Mouse (Mus musculus): ENCODE data around the gene Bbx. TPM values are rescaled to one million over a fixed set of nuclear protein-coding genes. Genes with fewer than 3 reads are reported as not detected.
A peak's percentile ranks its signal among the peaks of the same experiment; 100 is the strongest.

Gene Bbx
- total and polyA plus RNA-seq, 3 experiments = 20.6 to 26.2 (median 21.6) TPM

- Histone ChIP-seq H3K36me3 (replicated peaks in 1 of 2; ENCODE audit: control insufficient read depth in 1 of 2, insufficient read depth in 1 of 2, low read length in 1 of 2) (peaks cover 0 to 10% of the 10 kb centered on the region in 2 experiments), H3K9ac (ENCODE audit: insufficient read depth, low read depth) (no peak overlapping the region), H3K4me2 (ENCODE audit: insufficient read depth, low read depth, poor library complexity, severe bottlenecking) (no peak overlapping the region), H3K79me2 (replicated peaks; ENCODE audit: control insufficient read depth, extremely low read depth, insufficient read depth, poor library complexity, severe bottlenecking) (peaks cover 24% of the 10 kb centered on the region), H3K27me3 (replicated peaks) (no peaks in the 10 kb centered on the region), H3K9me3 (replicated peaks; ENCODE audit: low read length) (no peaks in the 10 kb centered on the region), H3K4me1 (ENCODE audit: control insufficient read depth in 1 of 2, insufficient read depth in 2 of 2) (peaks cover 13 to 69% of the 10 kb centered on the region in 2 experiments), H3K4me3 (replicated peaks in 1 of 3; ENCODE audit: low read depth in 2 of 3, low read length in 2 of 3, poor library complexity in 1 of 3) (no peak overlapping the region), H3K27ac (ENCODE audit: insufficient read depth, low read depth) (no peak overlapping the region)
- dilution Hi-C loops (cut with MboI; ENCODE audit: extremely low pct_ligation_motif_present, extremely low pct_unique_long_range_greater_than_20kb, low sequenced_read_pairs) = no loop called here
- in situ Hi-C loops (cut with MboI; ENCODE audit: low pct_ligation_motif_present, low pct_unique_long_range_greater_than_20kb, low sequenced_read_pairs) = no loop called here
- peak; percentile 55 for DNase-seq (ENCODE audit: extremely low read depth)
- TF ChIP-seq CTCF (conservative IDR thresholded peaks at IDR 0.05 in 1 of 2, IDR thresholded peaks at IDR 0.05 in 1 of 2; ENCODE audit: low read depth in 2 of 2, low read length in 2 of 2) = no peak
- TF ChIP-seq ELF1 (IDR thresholded peaks at IDR 0.05; ENCODE audit: low read depth, low read length) = peak; percentile 33; the same call in 1 of the 2 replicates
Measured at GRCm38 (mm10) chr16:50360631-50361030, 71.6 kb downstream of the Bbx start.

DNA sequence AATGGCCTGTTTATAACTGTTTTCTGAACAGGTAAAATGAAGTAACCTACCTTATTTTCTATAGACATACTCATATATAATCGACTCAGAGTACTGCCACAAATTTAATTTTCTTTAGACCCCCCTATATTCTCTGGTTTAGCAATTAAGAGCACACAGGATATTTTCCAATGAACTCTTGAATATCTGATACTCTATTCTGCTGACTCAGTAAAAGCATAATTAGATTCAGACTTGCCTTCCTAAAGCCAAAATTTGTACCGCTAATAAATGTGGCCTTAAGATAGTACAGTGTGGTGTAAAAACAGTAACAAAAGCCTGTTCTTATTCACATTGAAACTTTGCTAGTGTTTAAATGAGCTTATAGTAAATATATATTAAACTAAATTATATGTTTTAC, 102.5 kb downstream of the Bbx start:
- Histone ChIP-seq H3K4me1 (ENCODE audit: control insufficient read depth in 1 of 2, insufficient read depth in 2 of 2) (peaks cover 12 to 45% of the 10 kb centered on the region in 2 experiments; a peak in 3 of 4 replicates), H3K9ac (ENCODE audit: insufficient read depth, low read depth) (no peak overlapping the region), H3K27ac (ENCODE audit: insufficient read depth, low read depth) (no peak overlapping the region), H3K36me3 (replicated peaks in 1 of 2; ENCODE audit: control insufficient read depth in 1 of 2, insufficient read depth in 1 of 2, low read length in 1 of 2) (peaks cover 8 to 30% of the 10 kb centered on the region in 2 experiments), H3K9me3 (replicated peaks; ENCODE audit: low read length) (no peaks in the 10 kb centered on the region), H3K79me2 (replicated peaks; ENCODE audit: control insufficient read depth, extremely low read depth, insufficient read depth, poor library complexity, severe bottlenecking) (peaks cover 5% of the 10 kb centered on the region), H3K4me3 (replicated peaks in 1 of 3; ENCODE audit: low read depth in 2 of 3, low read length in 2 of 3, poor library complexity in 1 of 3) (no peak overlapping the region), H3K4me2 (ENCODE audit: insufficient read depth, low read depth, poor library complexity, severe bottlenecking) (no peak overlapping the region), H3K27me3 (replicated peaks) (no peaks in the 10 kb centered on the region)
- no peak for DNase-seq (ENCODE audit: extremely low read depth)
- dilution Hi-C loops (cut with MboI; ENCODE audit: extremely low pct_ligation_motif_present, extremely low pct_unique_long_range_greater_than_20kb, low sequenced_read_pairs) = no loop called here
- in situ Hi-C loops (cut with MboI; ENCODE audit: low pct_ligation_motif_present, low pct_unique_long_range_greater_than_20kb, low sequenced_read_pairs) = loop anchor here (10.0 kb wide), 1 partner anchor 405 kb away; no protein-coding TSS in a partner anchor
- TF ChIP-seq TBP (conservative IDR thresholded peaks at IDR 0.05; ENCODE audit: low read depth, low read length) = no peak
- peak; percentile 91 for TF ChIP-seq MAFK (IDR thresholded peaks at IDR 0.05; ENCODE audit: insufficient replicate concordance, low read length)

- Histone ChIP-seq H3K4me1 (ENCODE audit: control insufficient read depth in 1 of 2, insufficient read depth in 2 of 2) (peaks cover 14 to 65% of the 10 kb centered on the region in 2 experiments), H3K4me3 (replicated peaks in 1 of 3; ENCODE audit: low read depth in 2 of 3, low read length in 2 of 3, poor library complexity in 1 of 3) (no peak overlapping the region), H3K9ac (ENCODE audit: insufficient read depth, low read depth) (no peak overlapping the region; the same call in 1 of the 2 replicates), H3K27me3 (replicated peaks) (no peaks in the 10 kb centered on the region), H3K27ac (ENCODE audit: insufficient read depth, low read depth) (no peak overlapping the region), H3K4me2 (ENCODE audit: insufficient read depth, low read depth, poor library complexity, severe bottlenecking) (peak overlapping the region; percentile 73), H3K36me3 (replicated peaks in 1 of 2; ENCODE audit: control insufficient read depth in 1 of 2, insufficient read depth in 1 of 2, low read length in 1 of 2) (peaks cover 0 to 27% of the 10 kb centered on the region in 2 experiments), H3K79me2 (replicated peaks; ENCODE audit: control insufficient read depth, extremely low read depth, insufficient read depth, poor library complexity, severe bottlenecking) (peaks cover 8% of the 10 kb centered on the region), H3K9me3 (replicated peaks; ENCODE audit: low read length) (no peaks in the 10 kb centered on the region)
- dilution Hi-C loops (cut with MboI; ENCODE audit: extremely low pct_ligation_motif_present, extremely low pct_unique_long_range_greater_than_20kb, low sequenced_read_pairs) (no loop called here), in situ Hi-C loops (cut with MboI; ENCODE audit: low pct_ligation_motif_present, low pct_unique_long_range_greater_than_20kb, low sequenced_read_pairs) (loop anchor here (10.0 kb wide), 1 partner anchor 410 kb away; no protein-coding TSS in a partner anchor)
- peak; percentile 46 for DNase-seq (ENCODE audit: extremely low read depth)
- TF ChIP-seq MAX (IDR thresholded peaks at IDR 0.05; ENCODE audit: low read length) (no peak; the same call in 1 of the 2 replicates), ZMIZ1 (IDR thresholded peaks at IDR 0.05; ENCODE audit: low read depth, low read length) (no peak), HCFC1 (IDR thresholded peaks at IDR 0.05; ENCODE audit: low read depth, low read length) (no peak), POLR2A (IDR thresholded peaks at IDR 0.05; ENCODE audit: low read depth, low read length) (no peak), EP300 (IDR thresholded peaks at IDR 0.05; ENCODE audit: low read length) (peak; percentile 81), RCOR1 (conservative IDR thresholded peaks at IDR 0.05; ENCODE audit: low read depth, low read length) (no peak), JUN (IDR thresholded peaks at IDR 0.05; ENCODE audit: insufficient read depth, low read depth, low read length) (no peak), POLR2AphosphoS2 (IDR thresholded peaks at IDR 0.05; ENCODE audit: low read depth, low read length) (no peak), CTCF (conservative IDR thresholded peaks at IDR 0.05 in 1 of 2, IDR thresholded peaks at IDR 0.05 in 1 of 2; ENCODE audit: low read depth in 2 of 2, low read length in 2 of 2) (no peak), ETS1 (conservative IDR thresholded peaks at IDR 0.05; ENCODE audit: low read depth, low read length) (peak; percentile 41; the same call in 1 of the 2 replicates), NRF1 (IDR thresholded peaks at IDR 0.05; ENCODE audit: low read depth, low read length) (no peak), MAZ (IDR thresholded peaks at IDR 0.05; ENCODE audit: low read depth, low read length) (no peak), TCF12 (IDR thresholded peaks at IDR 0.05; ENCODE audit: low read depth, low read length) (peak; percentile 58; the same call in 1 of the 2 replicates), CHD1 (IDR thresholded peaks at IDR 0.05; ENCODE audit: low read depth, low read length) (0 out of 2 replicates have a peak, but pooled peaks have one; percentile 57), CHD2 (IDR thresholded peaks at IDR 0.05; ENCODE audit: low read length) (0 out of 2 replicates have a peak, but pooled peaks have one; percentile 46), RAD21 (IDR thresholded peaks at IDR 0.05; ENCODE audit: low read depth, low read length) (no peak), IRF4 (IDR thresholded peaks at IDR 0.05; ENCODE audit: low read depth, low read length) (peak; percentile 75), ZNF384 (IDR thresholded peaks at IDR 0.05; ENCODE audit: low read depth, low read length) (no peak), ZC3H11A (IDR thresholded peaks at IDR 0.05; ENCODE audit: low read depth, low read length) (no peak), SIN3A (IDR thresholded peaks at IDR 0.05; ENCODE audit: low read length) (0 out of 2 replicates have a peak, but pooled peaks have one; percentile 48), KAT2A (IDR thresholded peaks at IDR 0.05; ENCODE audit: insufficient replicate concordance, low read length) (no peak), ELF1 (IDR thresholded peaks at IDR 0.05; ENCODE audit: low read depth, low read length) (no peak), E2F4 (IDR thresholded peaks at IDR 0.05; ENCODE audit: insufficient replicate concordance, low read depth, low read length) (no peak)
Measured at GRCm38 (mm10) chr16:50324746-50325145, 107.4 kb downstream of the Bbx start.
